Mouse (Mus musculus): ENCODE measurements around the gene Rasgef1b. TPM values are rescaled to one million over a fixed set of nuclear protein-coding genes. Genes with fewer than 3 reads are reported as not detected.

Rasgef1b gene
- polyA plus RNA-seq, 1 experiment, result 4.5 TPM

GRCm38 (mm10) chr5:99636575-99636974, 92.3 kb downstream of the Rasgef1b start:
- Histone ChIP-seq H3K36me3 (ENCODE audit: control insufficient read depth, insufficient read depth, low read length) (no peaks in the 10 kb centered on the region), H3K27me3 (ENCODE audit: control insufficient read depth, insufficient read depth, low read length) (no peaks in the 10 kb centered on the region; the same call in 1 of the 2 replicates), H3K4me1 (replicated peaks; ENCODE audit: control insufficient read depth, insufficient read depth, low read length) (no peaks in the 10 kb centered on the region), H3K4me3 (ENCODE audit: control insufficient read depth, insufficient read depth, low read length) (no peak overlapping the region), H3K27ac (ENCODE audit: control insufficient read depth, insufficient read depth, low read length) (no peak overlapping the region)
- no peak for DNase-seq
- TF ChIP-seq POLR2A (IDR thresholded peaks at IDR 0.05; ENCODE audit: control insufficient read depth, extremely low read depth, insufficient read depth, low read length, poor library complexity) (no peak), CTCF (IDR thresholded peaks at IDR 0.05; ENCODE audit: borderline replicate concordance, control insufficient read depth, extremely low read depth, insufficient read depth, low read length, poor library complexity) (no peak)
- 15% methylated on average over 7 of the region's 7 CpGs for whole genome bisulfite sequencing

GRCm38 (mm10) chr5:99634010-99634541, 94.8 kb downstream of the Rasgef1b start:
- H3K36me3 ChIP-seq (ENCODE audit: control insufficient read depth, insufficient read depth, low read length), result no peaks in the 10 kb centered on the region
- H3K4me1 ChIP-seq (replicated peaks; ENCODE audit: control insufficient read depth, insufficient read depth, low read length), result no peaks in the 10 kb centered on the region
- H3K27ac ChIP-seq (ENCODE audit: control insufficient read depth, insufficient read depth, low read length), result no peak overlapping the region
- H3K27me3 ChIP-seq (ENCODE audit: control insufficient read depth, insufficient read depth, low read length), result no peaks in the 10 kb centered on the region; the same call in 1 of the 2 replicates
- TF ChIP-seq POLR2A (IDR thresholded peaks at IDR 0.05; ENCODE audit: control insufficient read depth, extremely low read depth, insufficient read depth, low read length, poor library complexity) (no peak), CTCF (IDR thresholded peaks at IDR 0.05; ENCODE audit: borderline replicate concordance, control insufficient read depth, extremely low read depth, insufficient read depth, low read length, poor library complexity) (no peak)
- no peak overlapping the region for H3K4me3 ChIP-seq (ENCODE audit: control insufficient read depth, insufficient read depth, low read length)
- 86% methylated on average over 8 of the region's 8 CpGs for WGBS
- DNase-seq, result peak; percentile 10

- TF ChIP-seq CTCF (IDR thresholded peaks at IDR 0.05; ENCODE audit: borderline replicate concordance, control insufficient read depth, extremely low read depth, insufficient read depth, low read length, poor library complexity) (no peak), POLR2A (IDR thresholded peaks at IDR 0.05; ENCODE audit: control insufficient read depth, extremely low read depth, insufficient read depth, low read length, poor library complexity) (no peak)
- no peaks in the 10 kb centered on the region for H3K27me3 ChIP-seq (ENCODE audit: control insufficient read depth, insufficient read depth, low read length)
- DNase-seq, result no peak
- H3K4me3 ChIP-seq (ENCODE audit: control insufficient read depth, insufficient read depth, low read length), result no peak overlapping the region
- H3K36me3 ChIP-seq (ENCODE audit: control insufficient read depth, insufficient read depth, low read length), result no peaks in the 10 kb centered on the region
- H3K27ac ChIP-seq (ENCODE audit: control insufficient read depth, insufficient read depth, low read length), result no peak overlapping the region
- H3K4me1 ChIP-seq (replicated peaks; ENCODE audit: control insufficient read depth, insufficient read depth, low read length), result no peaks in the 10 kb centered on the region
- 100% methylated on average over 1 of the region's 1 CpGs for WGBS
Observed at GRCm38 (mm10) chr5:99633548-99633947, 95.3 kb downstream of the Rasgef1b start.

DNA sequence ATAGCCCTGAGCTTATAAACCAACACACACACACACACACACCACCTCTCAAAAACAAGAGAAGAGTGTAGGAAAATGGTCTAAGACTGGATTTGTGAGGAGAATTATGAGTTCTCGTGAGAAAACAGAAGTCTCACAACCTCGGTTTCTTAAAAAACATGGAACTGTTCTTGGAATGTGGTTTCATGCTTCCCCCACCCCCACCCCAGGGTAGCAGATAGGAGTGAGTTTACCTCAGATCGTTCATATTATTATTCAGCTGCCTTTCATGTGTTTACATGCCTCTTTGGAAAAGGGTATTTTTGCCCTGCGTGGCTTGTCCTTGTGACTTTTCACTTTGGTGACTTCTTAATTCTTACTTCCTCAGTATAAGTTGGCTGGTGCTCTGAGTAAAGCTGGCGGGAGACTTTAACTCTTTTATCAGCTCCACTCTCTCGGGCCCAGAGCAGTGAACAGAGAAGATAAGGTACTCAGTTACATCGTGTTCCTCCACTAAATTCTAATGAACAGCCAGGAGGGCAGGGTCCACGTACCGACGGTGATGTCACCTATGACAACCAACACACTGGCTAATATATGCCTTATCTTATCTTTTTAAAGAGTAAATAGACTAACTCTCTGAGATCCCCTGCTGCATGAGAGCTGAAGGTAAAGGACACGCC, 96.1 kb downstream of the Rasgef1b start:
- Histone ChIP-seq H3K27me3 (ENCODE audit: control insufficient read depth, insufficient read depth, low read length) (no peaks in the 10 kb centered on the region), H3K27ac (ENCODE audit: control insufficient read depth, insufficient read depth, low read length) (no peak overlapping the region), H3K4me3 (ENCODE audit: control insufficient read depth, insufficient read depth, low read length) (no peak overlapping the region), H3K36me3 (ENCODE audit: control insufficient read depth, insufficient read depth, low read length) (no peaks in the 10 kb centered on the region), H3K4me1 (replicated peaks; ENCODE audit: control insufficient read depth, insufficient read depth, low read length) (no peaks in the 10 kb centered on the region)
- no peak for DNase-seq
- TF ChIP-seq CTCF (IDR thresholded peaks at IDR 0.05; ENCODE audit: borderline replicate concordance, control insufficient read depth, extremely low read depth, insufficient read depth, low read length, poor library complexity) (no peak), POLR2A (IDR thresholded peaks at IDR 0.05; ENCODE audit: control insufficient read depth, extremely low read depth, insufficient read depth, low read length, poor library complexity) (no peak)
- 55% methylated on average over 11 of the region's 11 CpGs for WGBS

DNA sequence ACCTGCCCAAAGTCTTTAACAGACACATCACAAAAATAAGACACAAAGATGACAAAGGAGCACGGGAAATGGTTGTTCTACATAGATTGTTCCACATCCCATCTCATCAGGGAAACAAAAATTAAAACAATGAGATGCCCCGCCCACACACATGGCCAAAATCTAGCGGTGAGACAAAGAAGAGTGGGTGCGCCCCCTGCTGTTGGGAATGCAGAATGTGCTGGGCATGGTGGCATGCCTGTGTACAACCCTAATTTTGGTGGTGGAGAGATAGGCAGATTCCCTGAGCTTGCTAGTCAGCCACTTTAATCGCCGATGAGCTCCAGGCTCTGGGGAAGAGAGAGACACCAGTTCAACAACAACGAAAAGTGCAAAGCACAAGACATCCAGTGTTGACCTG, 98.8 kb downstream of the Rasgef1b start:
- no peak overlapping the region for H3K4me3 ChIP-seq (ENCODE audit: control insufficient read depth, insufficient read depth, low read length)
- no peaks in the 10 kb centered on the region for H3K36me3 ChIP-seq (ENCODE audit: control insufficient read depth, insufficient read depth, low read length)
- no peaks in the 10 kb centered on the region for H3K4me1 ChIP-seq (replicated peaks; ENCODE audit: control insufficient read depth, insufficient read depth, low read length)
- peak; percentile 31 for DNase-seq
- no peaks in the 10 kb centered on the region for H3K27me3 ChIP-seq (ENCODE audit: control insufficient read depth, insufficient read depth, low read length)
- TF ChIP-seq CTCF (IDR thresholded peaks at IDR 0.05; ENCODE audit: borderline replicate concordance, control insufficient read depth, extremely low read depth, insufficient read depth, low read length, poor library complexity) (peak; percentile 30; the same call in 1 of the 2 replicates), POLR2A (IDR thresholded peaks at IDR 0.05; ENCODE audit: control insufficient read depth, extremely low read depth, insufficient read depth, low read length, poor library complexity) (no peak)
- WGBS, result 71% methylated on average over 7 of the region's 7 CpGs
- no peak overlapping the region for H3K27ac ChIP-seq (ENCODE audit: control insufficient read depth, insufficient read depth, low read length)

DNA sequence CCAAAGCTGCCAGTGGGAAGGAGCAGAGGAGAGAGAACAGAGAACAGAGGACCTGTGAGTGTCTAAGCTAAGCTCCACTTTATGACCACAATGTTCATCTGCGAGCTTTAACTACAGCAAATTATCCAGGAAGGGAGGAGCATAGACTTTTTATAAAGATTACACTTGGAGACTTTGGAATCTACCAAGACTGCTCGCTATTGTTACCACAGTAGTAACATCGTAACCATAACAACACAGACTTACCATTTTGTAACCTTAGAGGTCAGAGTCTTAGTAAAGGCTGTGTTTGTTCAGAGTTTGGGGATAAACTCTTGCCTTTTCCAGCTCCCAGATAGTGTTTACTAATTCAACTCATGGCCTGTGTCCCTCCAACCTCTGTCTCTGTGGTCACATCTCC, 103.3 kb downstream of the Rasgef1b start:
- WGBS, result 93% methylated on average over 3 of the region's 3 CpGs
- H3K27me3 ChIP-seq (ENCODE audit: control insufficient read depth, insufficient read depth, low read length), result no peaks in the 10 kb centered on the region
- no peaks in the 10 kb centered on the region for H3K4me1 ChIP-seq (replicated peaks; ENCODE audit: control insufficient read depth, insufficient read depth, low read length)
- H3K27ac ChIP-seq (ENCODE audit: control insufficient read depth, insufficient read depth, low read length), result no peak overlapping the region
- DNase-seq, result no peak
- H3K4me3 ChIP-seq (ENCODE audit: control insufficient read depth, insufficient read depth, low read length), result no peak overlapping the region
- no peak for TF ChIP-seq POLR2A (IDR thresholded peaks at IDR 0.05; ENCODE audit: control insufficient read depth, extremely low read depth, insufficient read depth, low read length, poor library complexity)
- no peak for TF ChIP-seq CTCF (IDR thresholded peaks at IDR 0.05; ENCODE audit: borderline replicate concordance, control insufficient read depth, extremely low read depth, insufficient read depth, low read length, poor library complexity)
- no peaks in the 10 kb centered on the region for H3K36me3 ChIP-seq (ENCODE audit: control insufficient read depth, insufficient read depth, low read length)
